Mouse (Mus musculus): ENCODE results near the gene Rapgef1.
A peak's percentile ranks its signal among the peaks of the same experiment; 100 is the strongest.
"Not testable (repeated sequence)": the region's sequence is repeated elsewhere in the genome, so short reads cannot be mapped to it uniquely, and the experiment has no call there.

The Rapgef1 gene

DNA sequence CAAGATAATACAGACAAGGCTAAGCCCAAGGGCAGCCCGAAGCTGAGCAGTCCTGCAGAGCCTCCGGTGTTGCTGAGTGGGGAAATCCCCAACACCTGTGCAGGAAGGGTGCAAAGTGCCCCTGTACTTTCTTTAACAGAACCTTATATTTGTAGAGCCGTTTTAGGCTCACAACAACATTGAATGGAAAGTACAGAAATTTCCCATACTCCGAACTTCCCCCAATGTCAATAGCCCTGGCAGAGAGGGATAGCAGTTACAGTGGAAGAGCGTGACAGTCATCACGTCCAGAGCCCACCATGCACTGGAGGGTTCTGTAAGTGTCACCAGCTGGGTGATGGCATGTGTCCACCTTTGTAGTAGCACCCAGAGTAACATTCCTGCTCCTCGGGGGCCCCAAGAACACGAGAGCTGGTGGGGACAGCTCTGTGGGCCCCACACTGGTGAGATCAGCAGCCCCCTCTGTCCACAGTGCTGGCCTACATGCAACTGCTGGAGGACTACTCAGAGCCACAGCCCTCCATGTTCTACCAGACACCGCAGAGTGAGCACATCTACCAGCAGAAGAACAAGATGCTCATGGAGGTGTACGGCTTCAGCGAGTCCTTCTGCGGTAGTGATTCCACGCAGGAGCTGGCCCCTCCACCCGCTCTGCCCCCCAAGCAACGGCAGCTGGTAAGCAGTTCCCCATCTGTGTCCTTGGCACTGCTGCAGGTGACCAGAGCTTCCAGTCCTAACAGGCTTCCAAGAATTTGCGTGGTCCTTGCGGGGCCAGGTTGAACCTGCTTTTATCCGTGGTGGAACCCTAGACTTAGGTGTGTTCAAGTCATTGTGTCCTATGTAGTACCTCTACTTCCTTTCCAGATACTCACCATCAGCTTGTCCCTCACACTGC is 87.5 kb downstream of the Rapgef1 start:
- no peak for DNase-seq

DNA sequence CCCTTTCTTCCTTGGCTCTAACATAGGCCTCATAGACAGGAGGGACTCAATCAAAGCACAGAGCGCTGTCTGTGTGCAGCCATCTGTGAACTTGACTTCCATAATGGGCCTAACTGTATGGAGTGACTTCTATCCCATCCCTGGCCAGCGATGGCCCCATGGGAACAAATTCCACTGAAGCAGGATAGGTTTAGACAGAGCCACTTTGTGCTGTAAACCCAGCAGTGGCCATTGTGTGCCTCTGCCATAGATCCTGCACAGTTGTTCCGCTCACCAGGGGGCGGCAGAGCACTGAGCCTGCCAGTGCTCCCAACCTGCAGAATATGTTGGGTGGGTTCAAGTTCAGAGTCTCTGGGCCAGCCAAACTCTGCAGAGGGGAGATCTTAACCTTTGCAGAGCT is 88.2 kb downstream of the Rapgef1 start:
- peak in 1 of 2 experiments; percentile 21 for DNase-seq

DNA sequence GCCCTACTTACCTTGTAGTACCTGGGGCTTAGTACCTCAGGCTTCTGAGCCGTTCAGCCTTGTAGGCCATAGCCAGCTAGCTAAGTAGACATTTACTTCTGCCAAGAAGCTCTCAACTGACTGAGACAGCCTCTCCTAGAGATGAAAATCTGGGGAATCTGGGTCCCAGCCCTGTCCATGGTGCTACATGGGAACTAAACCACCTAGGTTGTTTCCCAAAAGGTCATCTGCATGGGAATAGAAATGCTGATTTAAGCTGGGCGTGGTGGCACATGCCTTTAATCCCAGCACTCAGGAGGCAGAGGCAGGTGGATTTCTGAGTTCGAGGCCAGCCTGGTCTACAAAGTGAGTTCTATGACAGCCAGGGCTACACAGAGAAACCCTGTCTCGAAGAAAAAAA is 88.7 kb downstream of the Rapgef1 start:
- DNase-seq = not testable (repeated sequence)

DNA sequence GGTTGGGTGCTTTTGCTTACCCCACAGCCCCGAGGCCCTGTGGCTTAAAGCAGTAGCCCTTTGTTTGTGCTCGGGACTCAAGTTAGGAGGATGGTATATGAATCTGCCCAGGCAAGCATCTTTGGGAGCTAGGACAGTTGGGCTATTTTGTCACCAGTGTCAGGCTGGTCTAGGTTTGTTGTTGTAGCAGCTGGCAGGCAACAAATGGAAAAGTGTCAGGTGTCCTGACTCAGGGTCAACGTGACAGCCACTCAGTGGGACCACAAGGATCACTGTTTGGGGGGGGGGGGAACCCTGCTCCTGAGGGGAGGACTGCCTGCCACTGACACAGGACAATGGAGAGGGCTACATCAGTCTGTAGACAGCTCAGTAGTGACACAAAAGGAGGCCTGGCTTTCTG is 91.5 kb downstream of the Rapgef1 start:
- DNase-seq = no peak

DNA sequence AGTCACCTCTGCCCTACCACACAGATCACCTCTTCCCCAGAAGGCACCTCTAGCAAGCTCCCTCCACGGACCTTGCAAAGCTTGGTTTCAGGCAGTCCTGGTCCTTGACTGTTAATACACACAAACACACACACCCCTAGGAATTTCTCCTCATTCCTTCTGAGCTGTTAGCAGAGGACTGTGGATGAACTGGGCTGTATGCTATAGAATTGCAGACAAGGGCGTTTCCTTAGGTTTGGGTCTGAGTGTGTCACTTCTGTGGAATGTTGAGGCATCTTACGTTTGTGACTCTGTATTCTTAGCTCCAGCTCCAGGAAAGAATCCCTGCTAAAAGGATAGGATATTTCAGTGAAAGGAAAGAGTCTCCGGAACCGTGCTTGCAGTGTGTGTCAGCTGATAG is 92.4 kb downstream of the Rapgef1 start:
- no peak for DNase-seq

DNA sequence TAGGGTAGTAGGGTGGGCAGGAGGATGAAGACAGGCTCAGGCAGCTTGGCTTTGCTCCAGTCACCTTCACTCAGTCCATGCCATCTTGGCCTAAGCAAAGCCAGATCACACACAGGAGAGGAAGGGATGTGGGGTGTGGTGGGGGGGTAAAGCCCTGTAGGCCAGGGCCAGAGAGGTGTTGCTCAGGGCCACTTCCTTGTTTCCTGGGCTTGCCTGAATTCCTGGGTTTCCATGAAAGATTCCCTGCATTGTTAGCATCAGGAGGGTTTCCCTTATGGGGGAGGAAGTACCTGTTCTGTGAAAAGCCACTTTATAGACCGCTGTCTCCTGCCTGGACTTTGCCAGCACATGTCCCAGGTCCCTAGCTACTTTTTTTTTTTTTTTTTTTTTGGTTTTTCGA is 94.0 kb downstream of the Rapgef1 start:
- DNase-seq = no peak

GRCm38 (mm10) chr2:29714127-29714526 is 94.6 kb downstream of the Rapgef1 start:
- DNase-seq = no peak

DNA sequence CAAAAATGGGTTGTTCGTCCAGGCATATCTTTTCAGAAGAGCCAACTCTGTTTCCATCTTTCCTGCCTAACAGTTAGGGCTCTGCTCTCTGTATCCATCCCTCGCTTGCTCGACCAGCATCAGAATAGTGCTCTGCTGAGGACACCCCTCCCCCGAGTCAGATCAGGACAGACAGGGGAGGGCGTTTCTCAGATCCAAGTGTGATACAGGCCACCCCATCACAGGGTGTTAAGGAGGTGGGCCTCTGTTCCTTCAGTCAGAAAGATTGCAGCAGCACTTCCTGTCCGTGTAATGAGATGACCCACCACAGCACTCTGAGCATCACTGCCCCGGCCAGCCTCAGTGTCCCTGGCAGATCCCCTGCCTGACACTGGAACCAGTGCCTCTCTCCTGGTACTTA is 96.6 kb downstream of the Rapgef1 start:
- DNase-seq = no peak

DNA sequence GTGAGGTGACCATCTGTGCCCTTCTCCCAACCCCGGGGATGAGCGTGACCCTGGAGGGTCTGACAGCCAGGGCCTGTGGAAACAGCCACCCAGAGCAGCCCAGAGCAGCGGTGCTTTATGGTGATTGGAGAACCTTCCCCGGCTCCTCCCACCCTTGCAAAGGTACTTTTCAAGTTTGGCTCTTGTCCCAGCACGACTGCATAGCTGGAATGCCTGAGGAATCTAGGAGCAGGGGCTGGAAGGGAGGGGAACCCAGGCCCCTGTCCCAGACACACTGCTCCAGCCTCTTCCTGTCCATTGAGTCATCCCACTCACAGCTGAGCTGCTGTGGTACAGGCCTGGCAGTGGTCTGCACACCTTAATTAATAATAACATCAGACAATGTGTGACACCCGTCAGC is 97.2 kb downstream of the Rapgef1 start:
- peak; percentile 62 to 74 for DNase-seq

DNA sequence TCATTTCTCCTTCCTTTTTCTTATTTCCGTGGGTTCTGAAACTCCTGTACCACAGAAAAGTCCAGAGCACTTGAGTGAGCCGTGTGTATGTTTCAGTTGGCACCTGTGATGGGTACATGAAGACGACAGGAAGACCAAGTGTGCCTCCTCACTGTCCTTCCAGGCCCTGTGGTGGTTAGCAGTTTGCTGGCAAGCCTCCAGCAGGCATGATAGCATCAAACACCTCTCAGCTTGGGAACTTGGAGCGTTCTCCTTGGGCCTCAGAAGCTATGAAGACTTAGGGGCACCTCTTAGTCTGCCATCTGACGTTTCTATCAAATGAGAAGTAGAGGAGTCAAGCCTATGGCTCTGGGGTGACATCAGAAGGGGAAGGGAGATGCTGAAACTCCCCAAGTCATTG is 99.1 kb downstream of the Rapgef1 start:
- DNase-seq = no peak

DNA sequence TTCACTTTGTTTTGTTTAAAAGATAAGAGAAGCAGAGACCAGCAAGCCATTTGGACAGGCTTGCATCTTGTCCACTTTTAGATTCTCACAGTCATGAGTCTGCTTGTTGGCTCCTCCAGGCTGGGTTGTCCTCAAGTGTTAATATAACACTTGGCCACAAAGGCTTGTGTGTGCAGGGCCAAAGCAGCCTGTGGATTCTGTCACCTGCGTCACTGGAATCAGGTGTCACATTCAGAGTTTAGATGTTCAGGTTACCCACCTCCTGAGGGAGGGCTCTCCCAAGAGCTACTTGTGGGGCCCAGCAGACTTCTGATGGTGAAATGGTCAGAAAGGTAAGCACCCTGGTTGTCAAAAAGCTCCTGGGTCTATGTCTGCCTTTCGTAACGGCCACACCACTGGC is 103.6 kb downstream of the Rapgef1 start:
- DNase-seq = no peak

DNA sequence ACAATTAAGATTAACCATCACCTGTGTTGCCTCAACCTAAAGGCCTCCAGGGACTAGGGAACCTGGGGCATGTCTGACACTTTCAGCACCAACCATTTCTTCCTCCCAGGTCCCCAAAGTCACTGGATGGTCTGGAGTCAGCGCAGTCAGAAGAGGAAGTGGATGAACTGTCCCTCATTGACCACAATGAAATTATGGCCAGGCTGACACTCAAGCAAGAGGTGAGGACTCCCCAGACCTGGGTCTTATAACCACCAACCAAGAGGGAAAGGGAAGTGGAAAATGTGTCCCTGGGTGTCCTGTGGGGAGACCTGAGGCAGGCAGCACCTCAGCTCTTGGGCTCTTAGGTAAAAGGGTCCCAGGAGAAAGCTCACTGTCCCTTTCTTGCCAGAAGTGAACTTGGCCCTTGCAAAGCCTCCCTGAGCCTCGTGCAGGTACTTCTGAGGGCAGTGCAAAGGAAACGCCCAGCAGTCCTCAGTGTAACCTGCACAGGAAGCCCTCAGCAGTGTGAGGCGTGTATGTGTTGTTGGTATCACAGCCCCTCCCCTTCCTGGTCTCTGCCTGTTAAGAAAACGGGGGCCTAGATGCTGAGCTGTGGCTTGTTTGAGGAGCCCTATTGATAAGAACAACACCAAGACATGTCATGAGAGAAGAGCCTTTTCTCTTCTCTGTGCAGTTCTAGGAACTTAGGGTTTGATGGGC is 105.3 kb downstream of the Rapgef1 start:
- DNase-seq = no peak

DNA sequence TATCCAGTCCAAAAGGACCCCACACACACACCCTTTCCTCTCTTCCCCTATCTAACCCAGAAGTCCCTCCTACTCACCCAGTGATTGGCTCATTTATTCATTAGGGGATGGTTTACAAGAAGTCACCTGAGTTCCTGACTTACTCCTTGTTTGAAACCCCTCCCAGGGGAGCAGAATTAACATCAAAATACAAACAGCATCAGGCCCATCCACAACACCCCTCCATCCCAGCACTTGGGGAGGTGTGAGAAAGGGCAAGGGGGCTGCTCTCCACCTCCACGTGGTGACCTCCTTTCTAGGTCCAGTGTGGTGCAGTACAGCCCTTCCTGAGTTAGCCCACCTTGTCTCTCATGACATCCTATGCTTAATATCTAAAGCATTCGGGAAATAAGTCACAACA is 110.0 kb downstream of the Rapgef1 start:
- no peak for DNase-seq

GRCm38 (mm10) chr2:29731545-29731944 is 112.0 kb downstream of the Rapgef1 start:
- DNase-seq = peak; percentile 63 to 64

GRCm38 (mm10) chr2:29732559-29732958 is 113.0 kb downstream of the Rapgef1 start:
- peak; percentile 38 to 41 for DNase-seq

- DNase-seq = no peak
These were observed 113.8 kb downstream of the Rapgef1 start for GRCm38 (mm10) chr2:29733348-29733747.

GRCm38 (mm10) chr2:29735708-29736107 is 116.2 kb downstream of the Rapgef1 start:
- DNase-seq = no peak

DNA sequence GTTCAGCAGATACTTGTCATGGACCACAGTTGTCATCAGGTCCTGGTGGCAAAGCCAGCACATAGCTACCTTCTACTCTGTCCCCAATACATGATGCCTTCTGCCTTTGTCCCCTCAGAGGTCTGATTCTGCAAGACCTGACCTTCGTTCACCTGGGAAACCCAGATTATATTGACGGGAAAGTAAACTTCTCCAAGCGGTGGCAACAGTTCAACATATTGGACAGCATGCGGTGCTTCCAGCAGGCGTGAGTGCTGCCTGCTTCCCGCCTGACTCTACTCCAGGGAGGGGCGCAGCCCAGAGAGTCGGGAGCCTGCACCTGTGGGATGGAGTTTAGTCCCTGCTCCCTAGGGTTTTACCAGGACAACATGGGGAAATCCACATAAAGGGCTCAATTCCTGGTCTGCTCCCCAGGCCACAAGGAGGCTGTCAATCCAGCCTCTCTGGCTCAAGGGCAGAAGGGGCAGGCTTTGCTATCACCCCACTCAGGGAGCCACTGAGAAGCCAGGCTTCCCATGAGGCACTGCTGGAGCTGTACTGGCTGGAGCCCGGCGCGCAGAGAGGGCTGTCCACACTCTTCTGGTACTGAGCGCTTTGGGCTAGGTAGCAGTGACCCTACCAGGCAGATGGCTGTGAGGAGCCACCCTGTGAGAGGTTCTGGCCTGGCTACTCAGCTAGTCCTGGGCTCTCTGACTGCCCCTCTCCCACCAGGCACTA is 117.8 kb downstream of the Rapgef1 start:
- DNase-seq = no peak

DNA sequence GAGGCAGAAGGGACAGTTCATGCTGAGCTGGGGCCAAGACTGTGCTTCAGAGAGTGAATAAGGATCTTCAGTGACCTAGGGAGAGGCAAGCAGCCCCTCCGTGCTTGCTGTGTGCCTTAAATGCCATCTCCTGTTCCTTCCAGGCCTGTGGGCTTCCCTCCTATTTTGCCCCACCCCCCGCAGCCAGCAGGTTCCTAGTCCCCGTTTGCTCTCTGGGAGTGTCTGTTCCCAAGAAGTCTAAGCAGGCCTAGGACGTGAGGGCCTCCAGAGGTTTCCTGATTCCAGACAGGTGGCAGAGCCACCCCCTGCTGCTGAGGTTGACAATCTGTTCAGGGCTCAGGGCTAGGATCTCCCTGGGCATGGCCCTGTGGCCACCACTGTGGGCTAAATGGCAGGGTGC is 119.3 kb downstream of the Rapgef1 start:
- DNase-seq = no peak

GRCm38 (mm10) chr2:29739368-29739767 is 119.8 kb downstream of the Rapgef1 start:
- no peak for DNase-seq

- DNase-seq = no peak
These were observed 121.7 kb downstream of the Rapgef1 start for GRCm38 (mm10) chr2:29741207-29741606.

DNA sequence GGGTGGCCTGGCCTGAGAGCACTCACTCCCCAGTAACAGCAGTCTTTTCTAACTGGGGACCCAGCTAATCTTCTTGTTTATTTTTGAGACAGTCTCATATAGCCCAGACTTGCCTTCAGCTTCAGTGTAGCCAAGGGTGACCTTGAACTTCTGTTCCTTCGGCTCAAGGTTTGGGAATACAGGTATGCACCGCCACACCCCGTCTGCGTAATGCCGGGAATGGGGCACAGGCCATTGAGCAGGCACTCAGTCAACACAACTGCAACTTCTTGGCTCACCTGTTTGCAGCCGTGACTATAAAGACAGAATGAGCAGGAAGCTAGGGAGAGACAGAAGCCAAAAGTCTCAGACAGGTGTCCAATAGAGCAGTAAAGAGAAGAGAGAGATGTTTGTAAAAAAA is 124.7 kb downstream of the Rapgef1 start:
- DNase-seq = peak; percentile 34 to 55

GRCm38 (mm10) chr2:29747188-29747782 is 127.8 kb downstream of the Rapgef1 start:
- DNase-seq = no peak
